Mouse (Mus musculus): ENCODE results near the gene Ranbp3.
"Not testable (repeated sequence)": the region's sequence is repeated elsewhere in the genome, so short reads cannot be mapped to it uniquely, and the experiment has no call there.

Gene Ranbp3

DNA sequence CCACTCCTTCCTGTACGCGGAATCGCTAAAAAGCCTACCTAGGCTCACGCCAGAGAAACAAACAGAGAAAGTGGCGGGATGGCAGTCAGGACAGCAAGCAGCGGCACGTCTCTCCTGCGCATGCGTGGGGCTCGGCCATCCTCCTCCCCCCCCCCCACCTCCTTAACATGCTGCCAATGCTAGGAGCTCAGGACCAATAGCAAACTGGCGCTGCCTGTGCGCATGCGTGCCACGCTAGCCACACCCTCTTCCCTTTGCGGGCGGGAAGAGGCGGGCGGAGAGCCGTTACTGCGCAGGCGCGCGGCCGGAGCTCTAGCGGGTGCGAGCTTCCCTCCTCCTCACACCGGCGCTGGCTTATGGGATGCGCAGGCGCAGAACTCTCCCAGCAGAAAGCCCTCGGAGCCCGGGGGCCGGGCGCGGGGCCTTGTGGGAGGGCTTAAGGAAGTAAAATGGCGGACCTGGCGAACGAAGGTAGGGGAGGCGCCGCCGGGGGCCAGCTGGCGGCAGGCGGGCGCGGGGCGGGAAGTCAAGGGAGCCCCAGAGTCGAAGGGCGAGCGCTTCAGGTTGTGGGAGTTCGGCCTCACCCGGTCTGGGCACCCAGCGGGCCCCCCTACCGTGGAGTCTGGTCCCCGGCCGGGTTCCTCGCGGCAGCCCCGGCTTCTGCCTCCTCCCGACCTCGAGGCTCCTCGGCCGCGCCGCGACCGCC is at the start of gene Ranbp3:
Ranbp3 (plus strand) TSS at position 354 of the 706 bp plus-strand sequence.
- DNase-seq (ENCODE audit: low spot score): peak; percentile 100

DNA sequence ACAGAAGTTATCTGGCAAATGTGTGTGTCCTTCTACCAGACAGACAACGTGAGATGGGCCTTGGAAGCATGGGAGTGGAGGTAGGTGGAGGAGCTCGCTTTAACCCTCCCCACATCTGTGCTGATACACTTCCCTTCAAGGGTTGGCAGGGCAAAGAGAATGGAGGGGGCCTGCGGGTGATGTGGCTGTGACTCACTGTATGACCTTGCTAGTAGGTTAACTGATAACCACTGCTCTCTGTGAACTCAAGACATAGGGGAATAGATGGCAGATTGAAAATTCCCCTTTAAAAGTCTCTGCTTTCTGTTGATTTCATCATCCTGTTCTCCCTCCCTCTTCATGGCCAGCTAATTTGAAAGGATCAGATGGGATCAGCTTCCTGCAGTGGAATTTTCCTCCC is 47.6 kb upstream of the Ranbp3 start:
- DNase-seq (ENCODE audit: low spot score): no peak

DNA sequence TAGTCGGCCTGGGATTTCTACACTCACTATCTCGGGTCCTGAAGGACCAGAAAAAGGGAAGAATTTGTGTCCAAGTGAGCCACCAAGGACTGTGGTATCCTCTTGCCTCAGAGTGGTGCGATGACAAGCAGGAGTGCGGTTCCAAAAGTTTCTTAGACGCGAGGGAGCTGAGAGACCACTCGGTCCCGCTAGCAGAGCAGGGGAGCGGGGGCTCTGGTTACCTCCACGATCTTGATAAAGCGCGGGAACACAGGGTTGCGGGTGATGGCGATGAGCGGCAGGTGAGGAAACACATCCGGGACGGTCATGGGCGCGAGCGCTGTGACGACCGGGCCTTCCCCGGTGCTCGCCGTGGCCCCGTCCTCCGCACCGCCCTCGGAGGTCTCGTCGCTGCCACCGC is 46.8 kb upstream of the Ranbp3 start:
- DNase-seq (ENCODE audit: low spot score): no peak

DNA sequence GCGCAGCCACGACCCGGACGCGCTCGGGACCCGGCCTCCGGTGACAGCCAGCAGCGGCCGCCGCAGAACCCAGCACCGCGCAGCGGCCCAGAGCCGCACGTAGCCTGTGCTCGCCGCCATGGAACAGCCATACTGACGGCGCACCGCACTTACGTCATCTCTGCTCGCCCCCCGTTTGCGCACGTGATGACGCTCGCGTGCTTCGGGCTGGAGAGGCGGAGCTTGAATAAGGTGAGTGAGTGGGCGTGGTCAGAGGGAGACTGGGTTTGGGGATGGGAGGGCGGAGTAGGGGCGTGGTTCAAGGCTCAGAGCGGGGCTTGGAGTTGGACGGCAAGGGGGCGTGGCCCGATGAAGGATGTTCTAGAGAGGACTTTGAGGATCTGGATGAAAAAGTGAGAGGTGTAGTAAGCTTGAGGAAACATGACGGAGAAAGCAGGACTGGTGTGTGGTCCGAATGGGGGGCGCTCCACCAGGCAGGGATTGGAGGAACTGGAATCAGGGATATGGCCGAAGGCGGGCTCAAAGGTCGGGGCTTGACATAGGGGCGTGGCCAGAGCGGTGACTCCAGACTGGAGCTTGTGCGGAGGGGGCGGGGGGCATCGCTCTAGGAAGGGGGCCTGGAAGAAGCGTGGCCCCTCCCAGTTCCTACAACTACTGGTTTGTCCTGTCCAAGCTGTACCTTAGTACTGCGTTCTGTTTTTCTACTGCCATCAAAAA is 46.2 kb upstream of the Ranbp3 start, which contains the start of gene Lonp1:
Lonp1 (minus strand) TSS at position 134 of the 717 bp plus-strand sequence.
- peak; percentile 100 for DNase-seq (ENCODE audit: low spot score)

DNA sequence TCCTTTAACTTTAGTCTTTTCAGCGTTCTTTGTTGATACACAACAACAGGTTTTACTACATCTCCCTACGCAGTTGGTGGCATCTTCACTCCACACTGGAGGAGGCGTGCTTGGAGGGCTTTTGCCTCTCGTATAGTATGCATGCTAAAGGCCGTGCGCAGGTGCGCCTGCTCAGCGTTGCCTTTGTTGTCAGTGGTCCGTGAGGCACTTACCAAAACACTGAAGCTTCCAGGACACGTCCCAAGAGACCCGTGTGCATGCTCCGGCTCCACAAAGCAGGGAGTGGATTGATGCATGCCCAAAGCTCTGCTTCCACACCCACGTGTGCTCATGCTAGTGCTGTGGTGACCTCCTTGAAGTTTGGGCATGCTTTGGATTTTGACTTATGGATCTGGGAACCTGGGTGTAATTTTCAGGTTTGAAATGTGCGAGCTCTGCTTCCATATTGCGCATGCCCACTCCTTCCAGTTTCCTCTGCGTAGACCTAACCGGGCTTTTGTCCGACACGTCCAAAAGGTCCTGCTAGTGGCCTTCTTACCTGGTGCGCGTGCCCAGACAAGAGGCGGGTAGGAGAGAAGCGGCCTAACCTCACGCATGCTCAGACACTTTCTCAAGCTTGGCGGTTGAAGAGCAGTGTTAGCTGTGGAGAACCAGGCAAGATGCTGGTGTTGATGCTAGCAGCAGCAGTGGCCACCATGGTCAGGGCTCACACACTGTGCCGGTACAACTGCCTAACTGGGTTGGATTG is 45.4 kb upstream of the Ranbp3 start, which contains the start of gene Catsperd:
Catsperd (plus strand) TSS at position 614 of the 748 bp plus-strand sequence.
- peak; percentile 63 for DNase-seq (ENCODE audit: low spot score)

DNA sequence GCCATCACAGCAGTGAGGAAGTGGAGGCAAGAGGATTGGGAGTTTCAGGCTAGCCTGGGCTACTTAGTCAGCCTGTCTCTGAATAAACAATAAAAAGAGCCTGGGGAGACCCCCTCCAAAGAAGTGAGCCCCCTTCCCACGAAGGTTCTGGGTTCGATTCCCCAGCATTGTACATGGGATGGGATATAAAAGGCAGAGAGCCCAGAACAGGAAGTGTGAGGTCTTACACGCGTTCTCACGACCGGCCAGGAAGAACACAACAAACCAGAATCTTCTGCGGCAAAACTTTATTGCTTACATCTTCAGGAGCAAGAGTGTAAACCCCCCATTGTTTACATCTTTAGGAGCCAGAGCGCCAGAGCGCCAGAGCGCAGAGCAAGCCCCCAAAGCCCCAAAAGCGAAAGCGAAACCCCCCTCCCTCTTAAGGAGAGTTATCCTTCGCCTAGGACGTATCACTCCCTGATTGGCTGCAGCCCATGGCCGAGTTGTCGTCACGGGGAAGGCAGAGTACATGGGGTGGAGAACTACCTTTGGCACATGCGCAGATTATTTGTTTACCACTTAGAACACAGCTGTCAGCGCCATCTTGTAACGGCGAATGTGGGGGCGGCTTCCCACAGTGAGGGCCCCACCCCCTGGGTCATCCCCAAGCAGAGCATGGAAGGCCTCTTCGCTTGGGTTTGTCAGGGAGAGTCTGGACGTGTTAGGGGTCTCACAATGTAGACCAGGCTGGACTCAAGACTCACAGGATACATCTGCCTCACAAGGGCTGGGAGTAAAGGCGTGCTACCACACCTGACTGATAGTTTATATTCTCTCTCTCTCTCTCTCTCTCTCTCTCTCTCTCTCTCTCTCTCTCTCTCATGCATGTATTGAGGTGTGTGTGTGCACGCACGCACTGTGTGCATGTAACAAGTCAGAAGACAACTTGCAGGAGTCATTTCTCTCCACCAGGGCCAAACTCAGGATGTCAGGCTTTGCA is 43.0 kb upstream of the Ranbp3 start:
- DNase-seq (ENCODE audit: low spot score): not testable (repeated sequence)

DNA sequence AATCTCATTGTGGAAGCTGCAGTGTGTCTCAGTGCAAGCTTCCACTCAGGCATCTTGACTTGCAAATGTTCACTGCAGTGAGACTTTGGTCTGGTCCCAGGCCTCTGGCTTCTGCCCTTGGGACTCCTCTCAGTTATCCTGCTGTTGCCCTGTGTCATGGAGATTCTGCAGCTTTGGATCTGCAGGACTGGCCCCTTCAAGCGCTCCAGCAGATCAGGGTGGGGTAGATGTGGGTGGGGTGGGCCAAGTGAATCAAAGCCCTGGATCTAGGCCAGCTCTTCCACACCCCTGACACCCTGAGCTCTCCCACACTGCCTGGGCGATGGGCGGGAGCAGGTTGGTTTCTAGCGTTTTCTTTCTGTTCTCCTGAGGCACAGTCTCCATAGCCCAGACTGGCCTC is 41.3 kb upstream of the Ranbp3 start:
- no peak for DNase-seq (ENCODE audit: low spot score)

DNA sequence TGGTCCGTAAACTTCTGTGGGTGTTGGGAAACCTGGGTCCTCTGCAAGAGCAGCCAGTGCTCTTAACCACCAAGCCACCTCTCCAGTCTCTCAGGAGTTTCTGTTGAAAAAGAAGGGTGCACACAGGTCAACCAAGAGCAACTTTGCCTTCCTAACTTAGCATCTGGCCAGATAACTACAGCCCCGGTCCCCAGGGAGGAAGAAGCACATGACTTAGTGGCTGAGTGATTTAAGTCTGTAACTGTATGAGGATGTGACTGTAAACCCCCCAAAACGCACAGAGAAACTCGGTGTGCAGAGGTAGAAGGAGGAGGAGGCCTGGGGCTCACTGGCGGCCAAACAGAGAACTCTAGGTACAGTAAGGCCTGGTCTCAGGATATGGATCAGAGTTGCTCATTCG is 39.1 kb upstream of the Ranbp3 start:
- no peak for DNase-seq (ENCODE audit: low spot score)

DNA sequence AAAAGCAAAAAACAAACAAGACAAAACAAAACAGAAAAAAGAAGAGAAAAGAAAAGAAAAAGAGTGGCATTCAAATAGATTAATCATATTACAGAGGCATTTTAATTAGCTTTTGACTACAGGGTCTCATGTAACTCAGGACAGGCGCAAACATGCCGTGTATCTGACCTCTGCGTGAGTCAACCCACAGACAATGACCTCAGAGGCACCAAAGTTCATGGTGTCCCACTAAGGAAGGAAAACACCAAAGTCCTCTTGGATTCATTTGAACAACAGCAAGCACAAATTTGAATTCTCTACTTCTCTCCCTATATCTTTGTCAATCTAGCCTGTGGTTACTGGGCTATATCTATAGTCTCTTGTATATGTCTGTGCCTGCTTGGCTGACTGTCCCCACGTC is 29.9 kb upstream of the Ranbp3 start:
- DNase-seq (ENCODE audit: low spot score): no peak

DNA sequence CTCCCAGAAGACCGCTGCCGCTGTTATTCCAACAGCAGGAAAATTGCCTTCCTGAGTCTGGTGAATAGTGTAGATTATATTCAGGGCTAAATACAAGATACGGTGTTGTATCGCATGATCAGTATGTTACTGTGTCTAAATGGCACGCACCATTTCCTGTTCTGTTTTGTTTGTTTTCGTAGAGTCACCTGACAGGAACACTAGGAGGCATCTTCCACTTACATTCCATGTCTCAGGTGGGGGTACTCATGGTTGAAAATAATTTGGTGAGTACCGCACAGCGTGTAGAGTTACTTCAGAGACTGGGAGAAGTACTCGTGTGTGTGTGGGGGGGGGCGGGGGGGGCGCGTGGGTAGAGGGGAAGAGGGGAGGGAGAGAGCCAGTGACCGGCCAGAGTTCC is 25.5 kb upstream of the Ranbp3 start:
- no peak for DNase-seq (ENCODE audit: low spot score)

DNA sequence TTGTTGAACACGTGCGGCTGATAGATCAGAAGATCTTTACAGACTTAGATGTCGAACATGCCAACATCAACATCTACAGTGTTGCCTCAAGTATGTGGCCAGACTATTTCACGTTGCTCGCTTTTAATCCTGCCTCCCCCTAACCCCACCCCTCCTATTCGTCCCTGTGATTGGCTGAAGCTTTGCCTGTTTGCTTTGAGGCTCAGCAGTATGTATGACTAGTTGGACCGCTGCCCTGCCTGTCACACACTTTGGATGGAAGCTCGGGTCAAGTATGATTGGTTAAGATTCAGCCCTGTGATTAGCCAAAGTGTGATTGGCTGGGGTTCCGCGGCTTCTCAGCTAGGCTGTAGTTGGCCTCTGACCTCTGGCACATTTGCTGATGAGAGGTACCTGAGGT is 21.3 kb upstream of the Ranbp3 start:
- no peak for DNase-seq (ENCODE audit: low spot score)

DNA sequence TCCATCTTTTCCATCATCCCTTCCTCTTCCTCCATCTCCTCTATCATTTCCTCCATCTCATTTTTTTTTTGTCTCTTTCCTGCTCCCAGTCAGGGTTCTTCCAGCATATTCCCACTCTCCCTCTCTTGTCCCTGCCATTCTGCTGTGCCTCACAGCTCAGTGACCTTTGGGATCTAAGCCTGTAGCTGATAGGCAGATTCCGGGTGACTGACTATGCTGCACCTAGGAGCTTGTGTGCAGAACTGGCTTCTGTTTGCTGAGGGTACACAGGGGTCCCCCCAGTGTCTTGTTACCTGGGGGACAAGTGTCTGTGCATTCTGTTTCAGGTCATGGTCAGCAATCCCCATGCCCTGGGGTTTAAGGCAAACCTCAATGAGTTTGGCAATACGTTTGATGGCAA is 18.3 kb upstream of the Ranbp3 start:
- no peak for DNase-seq (ENCODE audit: low spot score)

DNA sequence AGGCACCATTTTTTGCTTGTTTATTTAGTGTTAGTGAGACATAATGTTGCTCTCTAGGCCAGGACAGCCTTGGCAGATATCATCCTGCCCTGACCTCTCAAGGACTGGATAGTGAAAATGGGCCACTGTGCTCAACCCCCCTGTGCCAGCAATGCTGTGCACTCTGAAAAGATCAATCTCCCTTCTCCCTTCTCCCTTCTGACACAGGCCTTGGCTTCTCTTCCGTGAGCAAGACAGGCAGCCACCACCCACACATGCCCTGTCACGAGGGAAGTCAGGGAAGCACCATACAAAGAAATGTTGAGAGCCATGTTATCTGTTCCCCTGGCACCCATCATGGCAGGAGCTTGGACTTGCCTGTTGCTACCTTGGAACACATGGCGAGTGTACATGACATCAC is 17.8 kb upstream of the Ranbp3 start:
- no peak for DNase-seq (ENCODE audit: low spot score)

DNA sequence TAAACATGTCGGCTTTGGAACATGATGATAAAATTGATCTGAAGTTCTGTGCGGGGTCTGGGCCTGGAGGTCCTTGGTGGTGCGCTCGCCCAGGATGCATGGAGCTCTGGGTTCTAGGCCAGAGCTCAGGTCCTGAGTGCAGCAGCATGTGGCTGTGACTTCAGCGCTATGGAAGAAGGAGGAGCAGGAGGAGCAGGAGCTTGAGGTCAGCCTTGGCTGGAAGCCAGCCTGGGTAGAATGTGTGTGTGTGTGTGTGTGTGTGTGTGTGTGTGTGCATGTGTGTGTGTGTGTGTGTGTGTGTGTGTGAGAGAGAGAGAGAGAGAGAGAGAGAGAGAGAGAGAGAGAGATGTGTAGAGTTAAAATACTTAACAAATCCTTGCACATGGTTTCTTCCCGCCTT is 16.9 kb upstream of the Ranbp3 start:
- no peak for DNase-seq (ENCODE audit: low spot score)

DNA sequence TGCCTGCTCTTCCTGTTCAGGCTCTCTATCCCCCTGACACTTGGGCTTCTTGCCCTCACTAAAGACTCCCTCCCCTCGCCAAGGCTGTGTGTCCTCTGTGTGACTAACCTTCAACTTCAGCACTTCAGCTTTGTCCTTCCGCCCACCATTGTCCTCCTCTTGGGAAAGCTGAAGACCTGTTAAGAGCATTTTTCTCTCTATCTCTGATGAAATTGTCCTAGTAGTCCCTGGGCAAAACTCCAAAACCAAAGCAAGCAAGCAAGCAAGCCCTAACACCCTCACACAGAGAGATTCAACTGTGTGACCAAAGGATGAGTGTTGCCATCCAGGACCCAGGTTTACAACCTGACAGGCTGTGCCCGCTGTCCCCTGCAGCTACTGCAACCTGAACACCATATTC is 9.4 kb upstream of the Ranbp3 start:
- DNase-seq (ENCODE audit: low spot score): no peak

DNA sequence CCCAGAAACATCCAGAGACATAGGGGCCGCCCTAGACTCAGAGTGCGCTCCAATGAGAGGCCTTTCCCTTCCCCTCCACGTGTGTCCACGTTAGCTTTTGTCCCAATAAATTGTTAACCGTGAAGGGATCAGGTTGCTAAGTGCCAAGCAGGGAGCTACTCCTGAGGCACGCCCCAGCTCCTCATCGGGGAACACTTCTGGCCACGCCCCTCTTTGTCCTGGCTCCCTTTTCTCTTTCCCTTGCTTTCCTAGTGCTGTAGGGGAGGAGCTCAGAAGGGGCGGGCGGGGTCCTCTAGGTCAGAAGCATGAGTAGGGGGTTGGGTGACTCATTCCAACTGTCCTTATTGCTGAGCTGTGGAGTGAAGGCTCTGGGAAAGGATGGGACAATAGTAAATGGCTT is 8.8 kb upstream of the Ranbp3 start:
- peak; percentile 85 for DNase-seq (ENCODE audit: low spot score)

DNA sequence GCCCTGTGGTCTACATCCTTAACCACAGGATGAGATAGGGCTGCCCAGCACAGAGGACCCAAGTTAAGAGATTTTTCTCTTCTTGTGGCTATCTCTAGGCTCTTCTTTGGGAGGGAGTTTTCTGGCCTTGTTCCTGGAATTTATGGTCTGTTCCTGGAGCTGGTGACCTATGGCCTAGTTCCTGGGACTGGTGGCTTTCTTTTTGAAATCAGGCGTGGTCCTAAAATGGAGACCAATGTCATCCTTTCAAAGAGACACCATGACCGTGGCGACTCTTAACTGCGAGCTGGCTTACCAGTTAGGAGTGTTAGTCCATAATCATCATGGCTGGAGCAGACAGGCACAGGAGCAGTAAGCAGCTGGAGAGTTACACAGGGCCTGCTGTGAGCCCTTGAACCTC is 6.7 kb upstream of the Ranbp3 start:
- no peak for DNase-seq (ENCODE audit: low spot score)

DNA sequence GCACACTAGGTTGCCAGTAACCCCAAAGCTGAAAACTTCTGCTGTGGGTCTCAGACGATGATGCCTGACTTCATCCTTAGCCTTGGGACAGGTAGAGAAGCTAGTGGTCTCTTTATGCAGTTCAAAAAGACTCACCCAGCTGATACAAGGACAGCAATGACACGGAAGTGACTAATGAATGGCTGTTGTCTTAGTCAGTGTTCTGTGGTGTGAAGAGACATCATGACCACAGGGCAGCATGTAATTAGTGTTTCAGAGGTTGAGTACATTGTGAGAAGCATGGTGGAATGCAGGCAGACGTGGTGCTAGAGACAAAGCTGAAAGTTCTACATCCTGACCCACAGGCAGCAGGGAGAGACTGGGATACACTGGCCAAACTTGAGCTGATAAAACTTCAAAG is 5.5 kb upstream of the Ranbp3 start:
- no peak for DNase-seq (ENCODE audit: low spot score)

DNA sequence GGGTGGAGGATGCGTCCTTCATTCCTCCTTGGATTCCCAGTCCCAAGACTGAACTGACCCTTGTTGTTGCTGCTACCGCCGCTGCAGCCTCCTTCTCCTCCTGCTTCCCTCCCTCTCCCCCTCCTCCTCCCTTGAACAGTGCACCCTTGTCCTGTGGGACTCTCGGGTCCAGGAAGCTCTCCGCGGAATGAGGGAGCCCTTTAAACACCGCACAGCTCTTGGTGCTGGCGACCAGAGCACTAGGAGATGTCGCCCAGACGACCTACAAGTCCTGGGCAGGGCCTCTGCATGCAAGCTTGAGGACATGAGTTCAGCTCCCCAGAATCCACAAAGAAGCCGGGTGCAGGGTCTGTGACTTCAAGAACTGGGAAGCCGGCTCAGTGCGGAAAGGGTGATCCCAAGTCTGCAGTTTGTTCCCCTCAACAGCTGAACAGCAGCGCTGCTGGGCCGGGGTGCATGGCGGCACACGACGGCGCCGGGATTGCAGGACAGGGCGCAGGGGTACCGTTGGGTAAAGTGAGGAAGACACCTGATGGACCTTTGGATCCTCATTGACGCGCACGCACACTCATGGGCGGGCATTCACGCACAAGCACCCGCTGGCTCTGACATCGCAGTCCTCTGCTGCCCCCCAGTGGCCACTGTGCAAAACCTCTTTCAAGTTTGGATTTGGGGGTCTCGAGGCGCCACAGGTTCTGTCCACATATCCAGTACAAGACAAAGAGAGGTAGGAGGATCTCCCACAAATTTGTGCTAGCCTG is 4.5 kb upstream of the Ranbp3 start:
- DNase-seq (ENCODE audit: low spot score): peak; percentile 94

DNA sequence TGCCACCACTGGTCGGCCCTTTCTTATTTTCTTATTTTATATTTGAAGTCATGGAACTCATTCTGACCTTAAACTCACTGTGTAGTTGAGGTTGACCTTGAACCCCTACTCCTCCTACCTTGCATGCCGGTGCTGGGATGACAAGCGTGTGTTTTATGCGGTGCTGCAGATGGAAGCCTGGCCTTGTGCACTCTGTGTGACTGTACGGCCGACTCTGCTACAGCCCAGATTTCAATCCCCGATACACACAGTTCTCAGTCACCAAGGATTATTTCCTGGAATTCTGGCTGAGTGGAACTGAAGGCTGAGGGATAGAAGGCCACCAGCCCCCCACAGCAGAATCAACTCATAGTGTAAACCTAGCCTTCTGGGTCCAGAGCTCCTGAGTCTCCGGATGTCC is 3.3 kb upstream of the Ranbp3 start:
- DNase-seq (ENCODE audit: low spot score): no peak

All from embryo, embryonic 10 days (tissue).